Mouse (Mus musculus): ENCODE measurements around the gene Aldh1a1. TPM values are rescaled to one million over a fixed set of nuclear protein-coding genes. Genes with fewer than 3 reads are reported as not detected.

The Aldh1a1 gene
- total RNA-seq (2014; rRNA removed; ENCODE audit: low replicate concordance): 2.7 and 7.8 TPM in 2 replicates
- polyA plus RNA-seq (2015; fragmentation: Nextera tagmentation; extraction: Ambion mirVana): 5.3 and 11.1 TPM in 2 replicates

- Histone ChIP-seq H3K27me3 (ENCODE audit: control insufficient read depth, insufficient read depth, low read length) (no peaks in the 10 kb centered on the region), H3K27ac (ENCODE audit: low read depth) (peak within 1 kb of the TSS; percentile 23; the same call in 1 of the 2 replicates), H3K36me3 (replicated peaks; ENCODE audit: control insufficient read depth, insufficient read depth, low read length) (no peaks in the 10 kb centered on the region), H3K4me2 (ENCODE audit: low read depth, low read length) (no peak within 1 kb of the TSS), H3K9ac (replicated peaks; ENCODE audit: low read depth, low read length) (no peak within 1 kb of the TSS), H3K4me1 (ENCODE audit: control insufficient read depth, insufficient read depth) (no peaks in the 10 kb centered on the region), H3K9me3 (replicated peaks; ENCODE audit: control insufficient read depth, low read length) (no peaks in the 10 kb centered on the region), H3K4me3 (ENCODE audit: low read depth, low read length) (no peak within 1 kb of the TSS)
- DNase-seq (ENCODE audit: low spot score) (peak; percentile 17), ATAC-seq (ENCODE audit: insufficient read depth, low read depth) (peak; percentile 44; the same call in 1 of the 2 replicates)
- TF ChIP-seq CTCF (IDR thresholded peaks at IDR 0.05; ENCODE audit: low read depth): no peak
- no peak for TF ChIP-seq EP300 (IDR thresholded peaks at IDR 0.05; ENCODE audit: low read depth)
- 62% methylated on average over 2 of the region's 2 CpGs for WGBS
These were observed at the start of gene Aldh1a1 for GRCm38 (mm10) chr19:20492491-20492890. TSS of gene Aldh1a1 (plus strand) at chr19:20492715.

GRCm38 (mm10) chr19:20447807-20448206 is 44.7 kb upstream of the Aldh1a1 start:
- Histone ChIP-seq H3K4me3 (ENCODE audit: low read depth, low read length) (no peak overlapping the region), H3K27me3 (ENCODE audit: control insufficient read depth, insufficient read depth, low read length) (no peaks in the 10 kb centered on the region), H3K4me2 (ENCODE audit: low read depth, low read length) (no peak overlapping the region), H3K4me1 (ENCODE audit: control insufficient read depth, insufficient read depth) (no peaks in the 10 kb centered on the region), H3K9ac (replicated peaks; ENCODE audit: low read depth, low read length) (no peak overlapping the region), H3K36me3 (replicated peaks; ENCODE audit: control insufficient read depth, insufficient read depth, low read length) (no peaks in the 10 kb centered on the region), H3K9me3 (replicated peaks; ENCODE audit: control insufficient read depth, low read length) (no peaks in the 10 kb centered on the region), H3K27ac (ENCODE audit: low read depth) (no peak overlapping the region)
- WGBS: 22% methylated on average over 2 of the region's 2 CpGs
- TF ChIP-seq CTCF (IDR thresholded peaks at IDR 0.05; ENCODE audit: low read depth): no peak
- TF ChIP-seq EP300 (IDR thresholded peaks at IDR 0.05; ENCODE audit: low read depth): no peak
- DNase-seq (ENCODE audit: low spot score): no peak
- ATAC-seq (ENCODE audit: insufficient read depth, low read depth): no peak

- Histone ChIP-seq H3K4me3 (ENCODE audit: low read depth, low read length) (no peak overlapping the region), H3K27ac (ENCODE audit: low read depth) (no peak overlapping the region), H3K9me3 (replicated peaks; ENCODE audit: control insufficient read depth, low read length) (no peaks in the 10 kb centered on the region), H3K9ac (replicated peaks; ENCODE audit: low read depth, low read length) (no peak overlapping the region), H3K4me1 (ENCODE audit: control insufficient read depth, insufficient read depth) (no peaks in the 10 kb centered on the region), H3K36me3 (replicated peaks; ENCODE audit: control insufficient read depth, insufficient read depth, low read length) (no peaks in the 10 kb centered on the region), H3K27me3 (ENCODE audit: control insufficient read depth, insufficient read depth, low read length) (no peaks in the 10 kb centered on the region), H3K4me2 (ENCODE audit: low read depth, low read length) (no peak overlapping the region)
- peak; percentile 36 for DNase-seq (ENCODE audit: low spot score)
- TF ChIP-seq EP300 (IDR thresholded peaks at IDR 0.05; ENCODE audit: low read depth) (no peak), CTCF (IDR thresholded peaks at IDR 0.05; ENCODE audit: low read depth) (peak; percentile 54)
- ATAC-seq (ENCODE audit: insufficient read depth, low read depth): no peak
These were observed 43.0 kb upstream of the Aldh1a1 start for GRCm38 (mm10) chr19:20449546-20449945.

GRCm38 (mm10) chr19:20451045-20451444 is 41.5 kb upstream of the Aldh1a1 start:
- Histone ChIP-seq H3K27ac (ENCODE audit: low read depth) (no peak overlapping the region), H3K36me3 (replicated peaks; ENCODE audit: control insufficient read depth, insufficient read depth, low read length) (no peaks in the 10 kb centered on the region), H3K4me1 (ENCODE audit: control insufficient read depth, insufficient read depth) (no peaks in the 10 kb centered on the region), H3K9me3 (replicated peaks; ENCODE audit: control insufficient read depth, low read length) (no peaks in the 10 kb centered on the region), H3K9ac (replicated peaks; ENCODE audit: low read depth, low read length) (no peak overlapping the region), H3K4me3 (ENCODE audit: low read depth, low read length) (no peak overlapping the region), H3K4me2 (ENCODE audit: low read depth, low read length) (no peak overlapping the region), H3K27me3 (ENCODE audit: control insufficient read depth, insufficient read depth, low read length) (no peaks in the 10 kb centered on the region)
- no peak for DNase-seq (ENCODE audit: low spot score)
- 79% methylated on average over 7 of the region's 7 CpGs for WGBS
- TF ChIP-seq EP300 (IDR thresholded peaks at IDR 0.05; ENCODE audit: low read depth): no peak
- TF ChIP-seq CTCF (IDR thresholded peaks at IDR 0.05; ENCODE audit: low read depth): no peak
- ATAC-seq (ENCODE audit: insufficient read depth, low read depth): no peak

- H3K36me3 ChIP-seq (replicated peaks; ENCODE audit: control insufficient read depth, insufficient read depth, low read length): no peaks in the 10 kb centered on the region
- TF ChIP-seq EP300 (IDR thresholded peaks at IDR 0.05; ENCODE audit: low read depth) (no peak), CTCF (IDR thresholded peaks at IDR 0.05; ENCODE audit: low read depth) (no peak)
- no peak for DNase-seq (ENCODE audit: low spot score)
- H3K4me1 ChIP-seq (ENCODE audit: control insufficient read depth, insufficient read depth): no peaks in the 10 kb centered on the region
- no peaks in the 10 kb centered on the region for H3K27me3 ChIP-seq (ENCODE audit: control insufficient read depth, insufficient read depth, low read length)
- no peak for ATAC-seq (ENCODE audit: insufficient read depth, low read depth)
- WGBS: 49% methylated on average over 1 of the region's 1 CpGs
- H3K4me3 ChIP-seq (ENCODE audit: low read depth, low read length): no peak overlapping the region
- H3K9me3 ChIP-seq (replicated peaks; ENCODE audit: control insufficient read depth, low read length): no peaks in the 10 kb centered on the region
- H3K9ac ChIP-seq (replicated peaks; ENCODE audit: low read depth, low read length): no peak overlapping the region
- no peak overlapping the region for H3K27ac ChIP-seq (ENCODE audit: low read depth)
- no peak overlapping the region for H3K4me2 ChIP-seq (ENCODE audit: low read depth, low read length)
These were observed 8.0 kb upstream of the Aldh1a1 start for GRCm38 (mm10) chr19:20484497-20484896.

- Histone ChIP-seq H3K9ac (replicated peaks; ENCODE audit: low read depth, low read length) (no peak overlapping the region), H3K36me3 (replicated peaks; ENCODE audit: control insufficient read depth, insufficient read depth, low read length) (no peaks in the 10 kb centered on the region), H3K27me3 (ENCODE audit: control insufficient read depth, insufficient read depth, low read length) (no peaks in the 10 kb centered on the region), H3K4me1 (ENCODE audit: control insufficient read depth, insufficient read depth) (no peaks in the 10 kb centered on the region), H3K27ac (ENCODE audit: low read depth) (no peak overlapping the region), H3K4me3 (ENCODE audit: low read depth, low read length) (no peak overlapping the region), H3K9me3 (replicated peaks; ENCODE audit: control insufficient read depth, low read length) (no peaks in the 10 kb centered on the region), H3K4me2 (ENCODE audit: low read depth, low read length) (no peak overlapping the region)
- ATAC-seq (ENCODE audit: insufficient read depth, low read depth): no peak
- DNase-seq (ENCODE audit: low spot score): no peak
- TF ChIP-seq EP300 (IDR thresholded peaks at IDR 0.05; ENCODE audit: low read depth) (no peak), CTCF (IDR thresholded peaks at IDR 0.05; ENCODE audit: low read depth) (no peak)
- WGBS: 37% methylated on average over 4 of the region's 4 CpGs
These were observed 565 bp upstream of the Aldh1a1 start for GRCm38 (mm10) chr19:20491950-20492349.
